Mouse (Mus musculus) limb, embryonic 14.5 days (tissue): ENCODE data around the gene Fbxo31. TPM values are rescaled to one million over a fixed set of nuclear protein-coding genes. Genes with fewer than 3 reads are reported as not detected.
A peak's percentile ranks its signal among the peaks of the same experiment; 100 is the strongest.

Source experiments
- ATAC-seq: fragments of 200-750 bp; cut with Nextera tagmentation; 2 replicates; pipeline ENCODE4 v1.8.0; 2017; ENCODE audit warnings: low read depth, moderate number of reproducible peaks, moderate TSS enrichment; ENCODE audit not compliant: low FRiP score
- DNase-seq: peaks from one replicate; pipeline ENCODE4 v3.0.0-alpha.2; 2015; ENCODE audit warnings: low spot score
- H3K27ac ChIP-seq: fragments of 300-500 bp; sonication (generic); replicated peaks from 2 replicates; pipeline ENCODE4 v1.5.1; 2014; ENCODE audit warnings: low read depth, mild to moderate bottlenecking, low read length, moderate library complexity, mixed read lengths
- H3K27me3 ChIP-seq: fragments of 300-500 bp; sonication (generic); 2 replicates; pipeline ENCODE4 v1.6.1; 2014; ENCODE audit warnings: low read length, mixed read lengths; ENCODE audit not compliant: control insufficient read depth, insufficient read depth
- H3K36me3 ChIP-seq: fragments of 300-500 bp; sonication (generic); 2 replicates; pipeline ENCODE4 v1.6.1; 2014; ENCODE audit warnings: mild to moderate bottlenecking, low read length, moderate library complexity, mixed read lengths; ENCODE audit not compliant: control insufficient read depth, insufficient read depth
- H3K4me1 ChIP-seq: fragments of 300-500 bp; sonication (generic); 2 replicates; pipeline ENCODE4 v1.6.1; 2014; ENCODE audit warnings: antibody characterized with exemption, low read length, mixed read lengths; ENCODE audit not compliant: control insufficient read depth, insufficient read depth
- H3K4me2 ChIP-seq: fragments of 300-500 bp; sonication (generic); replicated peaks from 2 replicates; pipeline ENCODE4 v1.6.1; 2014; ENCODE audit warnings: low read depth, mild to moderate bottlenecking, low read length, moderate library complexity; ENCODE audit not compliant: severe bottlenecking
- H3K4me3 ChIP-seq: fragments of 300-500 bp; sonication (generic); replicated peaks from 2 replicates; pipeline ENCODE4 v1.5.1; 2014; ENCODE audit warnings: low read length
- H3K9ac ChIP-seq: fragments of 300-500 bp; sonication (generic); 2 replicates; pipeline ENCODE4 v1.6.1; 2014; ENCODE audit warnings: mild to moderate bottlenecking, low read depth, low read length, moderate library complexity; ENCODE audit not compliant: severe bottlenecking
- H3K9me3 ChIP-seq: fragments of 300-500 bp; sonication (generic); 2 replicates; pipeline ENCODE4 v1.6.1; 2016; ENCODE audit warnings: low read length; ENCODE audit not compliant: control insufficient read depth
- POLR2A ChIP-seq: fragments of 200-500 bp; IDR thresholded peaks from 2 replicates; pipeline ENCODE4 v1.8.0; 2012; ENCODE audit warnings: inconsistent platforms, mild to moderate bottlenecking, moderate library complexity, borderline replicate concordance; ENCODE audit not compliant: insufficient read depth, insufficient read length; ENCODE audit errors: extremely low read depth
- WGBS: fragments of 180-500 bp; shearing (Covaris S2); extraction: QIAGEN DNeasy Blood & Tissue Kit; methylation state at CpG from one replicate; pipeline ENCODE4 v1.1.7; 2014; 5-methylcytosine and 5-hydroxymethylcytosine counted together
- polyA plus RNA-seq, 2 experiments: library from polyadenylated mRNA; depleted of rRNA in 1 of 2; stranded (reverse) in 1 of 2; unstranded in 1 of 2; fragments of >200 nt; fragmentation: Nextera tagmentation in 1 of 2; extraction: Ambion mirVana in 1 of 2; gene quantifications; 2 replicates each; pipeline versions ENCODE4 v1.2.1 to v1.2.3; 2012 to 2014

Gene Fbxo31
- polyA plus RNA-seq, 2 experiments: 19.1 to 21.5 TPM

GRCm38 (mm10) chr8:121547132-121547531 is 31.5 kb downstream of the Fbxo31 start:
- DNase-seq: peak; percentile 77
- Histone ChIP-seq H3K4me3 (no peak overlapping the region), H3K27me3 (no peaks in the 10 kb centered on the region), H3K27ac (no peak overlapping the region), H3K4me1 (no peaks in the 10 kb centered on the region), H3K36me3 (peaks cover 21% of the 10 kb centered on the region), H3K9ac (no peak overlapping the region), H3K9me3 (no peaks in the 10 kb centered on the region), H3K4me2 (no peak overlapping the region)
- WGBS: 6% methylated on average over 7 of the region's 7 CpGs
- no peak for TF ChIP-seq POLR2A
- peak; percentile 60; the same call in 1 of the 2 replicates for ATAC-seq

GRCm38 (mm10) chr8:121544936-121545335 is 33.7 kb downstream of the Fbxo31 start:
- no peak overlapping the region for H3K4me2 ChIP-seq
- DNase-seq (no peak), ATAC-seq (no peak)
- H3K27me3 ChIP-seq: no peaks in the 10 kb centered on the region
- no peak for TF ChIP-seq POLR2A
- H3K27ac ChIP-seq: no peak overlapping the region
- WGBS: 69% methylated on average over 11 of the region's 11 CpGs
- H3K4me1 ChIP-seq: no peaks in the 10 kb centered on the region
- no peak overlapping the region for H3K9ac ChIP-seq
- H3K36me3 ChIP-seq: peaks cover 4% of the 10 kb centered on the region; the same call in 1 of the 2 replicates
- no peak overlapping the region for H3K4me3 ChIP-seq
- H3K9me3 ChIP-seq: no peaks in the 10 kb centered on the region

- Histone ChIP-seq H3K27ac (no peak within 1 kb of the TSS), H3K4me1 (no peaks in the 10 kb centered on the region), H3K9me3 (no peaks in the 10 kb centered on the region), H3K36me3 (peaks cover under 1% of the 10 kb centered on the region; the same call in 1 of the 2 replicates), H3K4me3 (no peak within 1 kb of the TSS), H3K27me3 (no peaks in the 10 kb centered on the region), H3K4me2 (no peak within 1 kb of the TSS), H3K9ac (no peak within 1 kb of the TSS)
- TF ChIP-seq POLR2A: no peak
- 84% methylated on average over 12 of the region's 12 CpGs for WGBS
- ATAC-seq (no peak), DNase-seq (no peak)
These were observed 34.3 kb downstream of the Fbxo31 start, which contains the start of gene 1700018B08Rik for GRCm38 (mm10) chr8:121544276-121544785. 1700018B08Rik (minus strand) TSS chr8:121544320.

GRCm38 (mm10) chr8:121542901-121543300 is 35.7 kb downstream of the Fbxo31 start:
- no peak for TF ChIP-seq POLR2A
- H3K4me2 ChIP-seq: no peak overlapping the region
- ATAC-seq (no peak), DNase-seq (no peak)
- no peak overlapping the region for H3K27ac ChIP-seq
- no peak overlapping the region for H3K9ac ChIP-seq
- no peaks in the 10 kb centered on the region for H3K36me3 ChIP-seq
- no peaks in the 10 kb centered on the region for H3K9me3 ChIP-seq
- no peaks in the 10 kb centered on the region for H3K27me3 ChIP-seq
- WGBS: 62% methylated on average over 13 of the region's 13 CpGs
- H3K4me3 ChIP-seq: no peak overlapping the region
- H3K4me1 ChIP-seq: no peaks in the 10 kb centered on the region

- ATAC-seq: no peak
- Histone ChIP-seq H3K4me2 (no peak overlapping the region), H3K27me3 (no peaks in the 10 kb centered on the region), H3K4me1 (no peaks in the 10 kb centered on the region), H3K4me3 (no peak overlapping the region), H3K9ac (no peak overlapping the region), H3K27ac (no peak overlapping the region), H3K9me3 (no peaks in the 10 kb centered on the region), H3K36me3 (no peaks in the 10 kb centered on the region)
- no peak for TF ChIP-seq POLR2A
- DNase-seq: no peak
- 81% methylated on average over 19 of the region's 19 CpGs for WGBS
These were observed 36.7 kb downstream of the Fbxo31 start for GRCm38 (mm10) chr8:121541862-121542261.
